Mouse (Mus musculus) B cell, adult 2 months (primary cell): ENCODE results near the gene B3glct.

Source experiments
- DNase-seq, 2 experiments: peaks; one replicate each; pipeline ENCODE4 v3.0.0; 2022

Gene B3glct

GRCm38 (mm10) chr5:149678100-149678989 is at the start of gene B3glct:
Gene B3glct (plus strand): TSS chr5:149678230.
- peak; percentile 88 to 93 for DNase-seq

- no peak for DNase-seq
These were observed 43.5 kb upstream of the B3glct start for GRCm38 (mm10) chr5:149634409-149635035.

GRCm38 (mm10) chr5:149635556-149635955 is 42.5 kb upstream of the B3glct start:
- no peak for DNase-seq

GRCm38 (mm10) chr5:149636075-149636920 is 41.7 kb upstream of the B3glct start, which contains the start of gene Hsph1:
Gene Hsph1 (minus strand): TSS chr5:149636376.
- DNase-seq, result peak; percentile 95

GRCm38 (mm10) chr5:149637306-149637705 is 40.7 kb upstream of the B3glct start:
- DNase-seq, result no peak

GRCm38 (mm10) chr5:149641277-149641892 is 36.6 kb upstream of the B3glct start:
- no peak for DNase-seq

GRCm38 (mm10) chr5:149642366-149642765 is 35.7 kb upstream of the B3glct start:
- DNase-seq, result no peak

GRCm38 (mm10) chr5:149642783-149643509 is 35.1 kb upstream of the B3glct start:
- no peak for DNase-seq

- no peak for DNase-seq
These were observed 30.5 kb upstream of the B3glct start for GRCm38 (mm10) chr5:149647367-149648115.

- DNase-seq, result no peak
These were observed 29.8 kb upstream of the B3glct start for GRCm38 (mm10) chr5:149648196-149648595.

- DNase-seq, result no peak
These were observed 29.1 kb upstream of the B3glct start for GRCm38 (mm10) chr5:149648895-149649406.

- DNase-seq, result no peak
These were observed 28.4 kb upstream of the B3glct start for GRCm38 (mm10) chr5:149649499-149650178.

- no peak for DNase-seq
These were observed 27.9 kb upstream of the B3glct start for GRCm38 (mm10) chr5:149650179-149650553.

- DNase-seq, result no peak
These were observed 22.4 kb upstream of the B3glct start for GRCm38 (mm10) chr5:149655636-149656035.

GRCm38 (mm10) chr5:149658022-149658421 is 20.0 kb upstream of the B3glct start:
- no peak for DNase-seq

GRCm38 (mm10) chr5:149658741-149659413 is 19.2 kb upstream of the B3glct start:
- no peak for DNase-seq

- no peak for DNase-seq
These were observed 18.6 kb upstream of the B3glct start for GRCm38 (mm10) chr5:149659414-149659780.

GRCm38 (mm10) chr5:149661428-149661827 is 16.6 kb upstream of the B3glct start:
- no peak for DNase-seq

GRCm38 (mm10) chr5:149662980-149663379 is 15.1 kb upstream of the B3glct start:
- DNase-seq, result no peak

GRCm38 (mm10) chr5:149663417-149663816 is 14.6 kb upstream of the B3glct start:
- DNase-seq, result no peak
